Mouse (Mus musculus) left cerebral cortex, adult 11 months (tissue): ENCODE data around the gene Agrp.

Source experiments
- DNase-seq: peaks from one replicate; pipeline ENCODE4 v3.0.0; 2022; ENCODE audit warnings: low spot score

Gene Agrp

GRCm38 (mm10) chr8:105549506-105549905 is 87.7 kb downstream of the Agrp start:
- DNase-seq = no peak

- DNase-seq = no peak
Observed at GRCm38 (mm10) chr8:105546384-105547350, 90.5 kb downstream of the Agrp start.

- DNase-seq = no peak
Observed at GRCm38 (mm10) chr8:105545249-105545648, 91.9 kb downstream of the Agrp start.

- no peak for DNase-seq
Observed at GRCm38 (mm10) chr8:105544544-105545205, 92.5 kb downstream of the Agrp start.

- no peak for DNase-seq
Observed at GRCm38 (mm10) chr8:105543703-105544102, 93.5 kb downstream of the Agrp start.

GRCm38 (mm10) chr8:105542808-105543207 is 94.4 kb downstream of the Agrp start:
- DNase-seq = no peak

GRCm38 (mm10) chr8:105542032-105542656 is 95.0 kb downstream of the Agrp start:
- no peak for DNase-seq

GRCm38 (mm10) chr8:105538940-105539339 is 98.3 kb downstream of the Agrp start:
- no peak for DNase-seq

- no peak for DNase-seq
Observed at GRCm38 (mm10) chr8:105537011-105537677, 100.0 kb downstream of the Agrp start.

- no peak for DNase-seq
Observed at GRCm38 (mm10) chr8:105536546-105536945, 100.6 kb downstream of the Agrp start.

GRCm38 (mm10) chr8:105533892-105534329 is 103.3 kb downstream of the Agrp start:
- no peak for DNase-seq

- no peak for DNase-seq
Observed at GRCm38 (mm10) chr8:105533439-105533838, 103.8 kb downstream of the Agrp start.

- no peak for DNase-seq
Observed at GRCm38 (mm10) chr8:105531774-105532173, 105.4 kb downstream of the Agrp start.

GRCm38 (mm10) chr8:105529271-105529670 is 107.9 kb downstream of the Agrp start:
- DNase-seq = no peak

GRCm38 (mm10) chr8:105528206-105528605 is 109.0 kb downstream of the Agrp start:
- DNase-seq = no peak

- DNase-seq = no peak
Observed at GRCm38 (mm10) chr8:105527110-105527509, 110.1 kb downstream of the Agrp start.

GRCm38 (mm10) chr8:105522890-105523289 is 114.3 kb downstream of the Agrp start:
- no peak for DNase-seq

- DNase-seq = no peak
Observed at GRCm38 (mm10) chr8:105521995-105522769, 115.0 kb downstream of the Agrp start.

GRCm38 (mm10) chr8:105521061-105521460 is 116.1 kb downstream of the Agrp start:
- no peak for DNase-seq

GRCm38 (mm10) chr8:105520521-105520920 is 116.7 kb downstream of the Agrp start:
- no peak for DNase-seq

- no peak for DNase-seq
Observed at GRCm38 (mm10) chr8:105519591-105519990, 117.6 kb downstream of the Agrp start.
